Mouse (Mus musculus) forebrain, embryonic 16.5 days (tissue): ENCODE measurements around the gene Rnf128. TPM values are rescaled to one million over a fixed set of nuclear protein-coding genes. Genes with fewer than 3 reads are reported as not detected.
"Not testable (repeated sequence)": the region's sequence is repeated elsewhere in the genome, so short reads cannot be mapped to it uniquely, and the experiment has no call there.

Source experiments
- ATAC-seq: fragments of 200-750 bp; cut with Nextera tagmentation; 2 replicates; pipeline ENCODE4 v1.8.0; 2017; ENCODE audit warnings: mild to moderate bottlenecking, moderate library complexity
- H3K27ac ChIP-seq: fragments of 300-500 bp; sonication (generic); 2 replicates; pipeline ENCODE4 v1.5.1; 2014; ENCODE audit warnings: low read length, control low read depth
- H3K27me3 ChIP-seq: fragments of 300-500 bp; sonication (generic); replicated peaks from 2 replicates; pipeline ENCODE4 v1.6.1; 2014; ENCODE audit warnings: low read length; ENCODE audit not compliant: control insufficient read depth, insufficient read depth
- H3K36me3 ChIP-seq: fragments of 300-500 bp; sonication (generic); 2 replicates; pipeline ENCODE4 v1.6.1; 2014; ENCODE audit not compliant: control insufficient read depth, insufficient read depth
- H3K4me1 ChIP-seq: fragments of 300-500 bp; sonication (generic); replicated peaks from 2 replicates; pipeline ENCODE4 v1.6.1; 2014; ENCODE audit warnings: low read length; ENCODE audit not compliant: control insufficient read depth, insufficient read depth
- H3K4me2 ChIP-seq: fragments of 300-500 bp; sonication (generic); 2 replicates; pipeline ENCODE4 v1.6.1; 2014; ENCODE audit warnings: mild to moderate bottlenecking, low read length, control low read depth
- H3K4me3 ChIP-seq: fragments of 300-500 bp; sonication (generic); replicated peaks from 2 replicates; pipeline ENCODE4 v1.5.1; 2014; ENCODE audit warnings: mild to moderate bottlenecking, low read length, control low read depth
- H3K9ac ChIP-seq: fragments of 300-500 bp; sonication (generic); replicated peaks from 2 replicates; pipeline ENCODE4 v1.6.1; 2014; ENCODE audit warnings: low read depth, low read length, control low read depth
- H3K9me3 ChIP-seq: fragments of 300-500 bp; sonication (generic); 2 replicates; pipeline ENCODE4 v1.6.1; 2016; ENCODE audit warnings: low read length; ENCODE audit not compliant: control insufficient read depth
- WGBS: fragments of 180-500 bp; shearing (Covaris S2); extraction: QIAGEN DNeasy Blood & Tissue Kit; methylation state at CpG from one replicate; pipeline ENCODE4 v1.1.7; 2014; 5-methylcytosine and 5-hydroxymethylcytosine counted together
- polyA plus RNA-seq: library from polyadenylated mRNA; unstranded; fragments of >200 nt; fragmentation: Nextera tagmentation; extraction: Ambion mirVana; gene quantifications from 2 replicates; pipeline ENCODE4 v1.2.1, GENCODE M21; 2015

Gene Rnf128
- polyA plus RNA-seq, 1 experiment from 2014 or later: 4.1 TPM

DNA sequence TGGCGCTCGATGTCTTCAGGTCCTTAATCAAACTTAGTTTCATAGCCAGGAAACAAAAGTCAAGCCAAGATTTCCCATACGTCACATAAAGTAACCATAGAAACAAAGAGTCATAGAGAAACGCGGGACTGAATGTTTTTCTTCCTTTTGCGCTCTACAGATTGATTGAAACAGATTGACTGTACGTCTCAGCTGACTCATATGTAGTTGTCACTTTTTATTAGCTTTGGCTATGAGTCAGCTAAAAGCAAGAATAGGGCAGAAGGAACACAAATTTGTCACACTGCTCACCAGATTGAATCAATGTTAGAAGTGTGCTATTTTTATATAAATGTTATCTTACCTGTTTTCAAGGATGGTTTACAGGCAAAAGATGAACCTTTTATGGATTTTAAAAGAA, 19.4 kb upstream of the Rnf128 start:
- no peaks in the 10 kb centered on the region for H3K27me3 ChIP-seq
- no peak overlapping the region for H3K27ac ChIP-seq
- H3K4me3 ChIP-seq: no peak overlapping the region
- no peak for ATAC-seq
- WGBS: 76% methylated on average over 7 of the region's 7 CpGs
- no peak overlapping the region for H3K4me2 ChIP-seq
- H3K4me1 ChIP-seq: no peaks in the 10 kb centered on the region
- H3K9me3 ChIP-seq: no peaks in the 10 kb centered on the region
- H3K9ac ChIP-seq: no peak overlapping the region
- H3K36me3 ChIP-seq: no peaks in the 10 kb centered on the region

DNA sequence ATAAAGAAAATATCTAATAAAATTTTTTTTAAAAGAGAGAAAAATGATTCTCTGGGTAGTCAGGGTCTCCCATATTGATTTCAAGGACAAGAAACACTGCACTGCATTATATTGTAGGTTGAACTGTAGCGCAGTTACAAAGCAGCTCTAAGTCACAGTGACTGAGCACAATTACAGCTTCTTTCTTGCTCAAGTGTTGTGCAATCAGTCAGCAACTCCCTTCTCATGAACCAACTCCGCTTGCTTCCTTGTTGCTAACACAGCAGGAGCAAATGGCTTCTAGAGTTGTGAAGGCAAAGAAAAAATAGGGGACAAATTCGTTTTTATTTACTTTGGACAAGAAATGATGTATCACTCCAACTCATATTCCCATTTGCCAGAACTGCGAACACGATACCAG, 12.7 kb upstream of the Rnf128 start:
- no peak overlapping the region for H3K4me3 ChIP-seq
- WGBS: 76% methylated on average over 5 of the region's 5 CpGs
- no peak overlapping the region for H3K4me2 ChIP-seq
- H3K36me3 ChIP-seq: no peaks in the 10 kb centered on the region
- H3K27ac ChIP-seq: no peak overlapping the region
- H3K27me3 ChIP-seq: no peaks in the 10 kb centered on the region
- no peaks in the 10 kb centered on the region for H3K9me3 ChIP-seq
- ATAC-seq: no peak
- no peak overlapping the region for H3K9ac ChIP-seq
- H3K4me1 ChIP-seq: no peaks in the 10 kb centered on the region

- no peak for ATAC-seq
- no peaks in the 10 kb centered on the region for H3K9me3 ChIP-seq
- H3K27me3 ChIP-seq: no peaks in the 10 kb centered on the region
- no peak overlapping the region for H3K4me3 ChIP-seq
- H3K36me3 ChIP-seq: no peaks in the 10 kb centered on the region
- H3K4me1 ChIP-seq: no peaks in the 10 kb centered on the region
- no peak overlapping the region for H3K9ac ChIP-seq
- H3K27ac ChIP-seq: no peak overlapping the region
- H3K4me2 ChIP-seq: no peak overlapping the region
- WGBS: 84% methylated on average over 2 of the region's 2 CpGs
Measured at GRCm38 (mm10) chrX:139552090-139552489, 11.0 kb upstream of the Rnf128 start.

GRCm38 (mm10) chrX:139562255-139562924, 726 bp upstream of the Rnf128 start:
- no peaks in the 10 kb centered on the region for H3K4me1 ChIP-seq
- no peaks in the 10 kb centered on the region for H3K36me3 ChIP-seq
- H3K9me3 ChIP-seq: no peaks in the 10 kb centered on the region
- H3K9ac ChIP-seq: no peak overlapping the region
- H3K4me3 ChIP-seq: no peak overlapping the region
- no peak for ATAC-seq
- H3K27ac ChIP-seq: no peak overlapping the region
- WGBS: 76% methylated on average over 5 of the region's 5 CpGs
- H3K27me3 ChIP-seq: no peaks in the 10 kb centered on the region
- no peak overlapping the region for H3K4me2 ChIP-seq

DNA sequence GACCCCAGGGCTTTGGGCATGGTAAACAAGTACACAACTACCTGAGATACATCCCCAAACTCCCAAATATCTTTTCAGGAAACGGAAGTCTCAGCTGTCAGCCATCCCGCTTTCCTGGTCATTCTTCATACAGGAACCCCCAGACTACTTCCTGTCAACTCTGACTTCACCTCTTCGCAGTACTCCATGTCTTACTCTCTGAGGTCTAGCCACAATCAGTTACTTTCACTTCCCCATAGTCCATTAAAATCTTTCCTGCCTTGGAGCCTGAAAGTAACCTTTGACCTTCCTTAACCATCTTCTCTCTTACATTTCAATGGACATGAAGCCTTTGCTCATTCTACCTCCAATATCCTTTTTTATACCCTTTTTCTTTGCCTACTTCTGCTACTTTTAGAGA, 6.9 kb downstream of the Rnf128 start:
- Histone ChIP-seq H3K27ac (no peak overlapping the region), H3K4me1 (no peaks in the 10 kb centered on the region), H3K36me3 (no peaks in the 10 kb centered on the region), H3K4me3 (no peak overlapping the region), H3K9ac (no peak overlapping the region), H3K4me2 (no peak overlapping the region), H3K27me3 (no peaks in the 10 kb centered on the region), H3K9me3 (no peaks in the 10 kb centered on the region)
- 83% methylated on average over 3 of the region's 3 CpGs for WGBS
- ATAC-seq: no peak

GRCm38 (mm10) chrX:139578649-139579278, 15.6 kb downstream of the Rnf128 start:
- 78% methylated on average over 6 of the region's 6 CpGs for WGBS

DNA sequence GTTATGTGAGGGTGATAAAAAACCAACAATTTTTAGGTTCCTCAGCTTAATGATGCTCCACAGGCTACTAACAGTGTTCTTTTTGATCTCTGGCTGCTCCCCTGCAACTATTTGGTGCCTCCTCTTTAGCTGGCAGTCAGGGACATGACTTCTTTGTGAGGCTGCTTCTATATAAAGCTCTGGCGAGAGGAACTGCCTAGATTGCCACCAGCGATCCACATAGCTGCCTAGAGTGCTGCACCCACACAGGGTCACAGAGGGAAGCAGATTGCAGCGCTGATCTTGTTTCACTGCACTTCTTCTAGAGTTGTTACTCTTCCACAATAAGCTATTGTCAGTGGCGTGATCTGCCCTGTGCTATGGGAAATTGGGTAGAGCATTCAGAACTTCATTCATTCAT, 20.5 kb downstream of the Rnf128 start:
- H3K27me3 ChIP-seq: no peaks in the 10 kb centered on the region
- no peaks in the 10 kb centered on the region for H3K36me3 ChIP-seq
- 45% methylated on average over 4 of the region's 4 CpGs for WGBS
- H3K4me2 ChIP-seq: no peak overlapping the region
- H3K9me3 ChIP-seq: no peaks in the 10 kb centered on the region
- H3K4me1 ChIP-seq: no peaks in the 10 kb centered on the region
- no peak for ATAC-seq
- H3K4me3 ChIP-seq: no peak overlapping the region
- H3K27ac ChIP-seq: no peak overlapping the region
- no peak overlapping the region for H3K9ac ChIP-seq

More at GRCm38 (mm10) chrX:139578649-139579278, 15.6 kb downstream of the Rnf128 start:
- no peak overlapping the region for H3K4me2 ChIP-seq
- H3K36me3 ChIP-seq: no peaks in the 10 kb centered on the region
- no peak for ATAC-seq
- no peaks in the 10 kb centered on the region for H3K9me3 ChIP-seq
- H3K4me1 ChIP-seq: no peaks in the 10 kb centered on the region
- H3K27ac ChIP-seq: no peak overlapping the region
- H3K4me3 ChIP-seq: no peak overlapping the region
- no peak overlapping the region for H3K9ac ChIP-seq
- H3K27me3 ChIP-seq: no peaks in the 10 kb centered on the region

DNA sequence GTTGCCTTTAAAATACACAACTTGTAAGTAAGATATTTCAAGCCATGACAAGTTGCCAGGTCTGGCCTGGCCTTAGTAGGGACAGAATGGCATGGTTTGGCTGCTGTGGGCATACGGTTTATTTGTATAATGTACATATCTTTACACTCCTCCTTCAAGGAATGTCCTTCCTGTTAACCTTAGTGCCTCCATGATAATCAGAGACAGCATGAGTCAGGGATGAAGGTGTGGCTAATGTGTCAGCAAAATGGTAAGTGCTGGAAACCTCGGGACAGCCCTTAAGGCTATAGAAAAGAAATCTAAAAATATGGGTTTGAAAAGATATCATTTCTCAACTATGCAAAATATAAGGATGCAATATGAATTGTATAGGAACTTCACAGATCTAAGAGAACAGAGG, 23.6 kb downstream of the Rnf128 start:
- not testable (repeated sequence) for H3K27me3 ChIP-seq, H3K4me2 ChIP-seq, ATAC-seq, H3K9ac ChIP-seq, H3K4me3 ChIP-seq, H3K9me3 ChIP-seq, H3K4me1 ChIP-seq, H3K36me3 ChIP-seq, H3K27ac ChIP-seq
- WGBS: 85% methylated on average over 2 of the region's 2 CpGs

DNA sequence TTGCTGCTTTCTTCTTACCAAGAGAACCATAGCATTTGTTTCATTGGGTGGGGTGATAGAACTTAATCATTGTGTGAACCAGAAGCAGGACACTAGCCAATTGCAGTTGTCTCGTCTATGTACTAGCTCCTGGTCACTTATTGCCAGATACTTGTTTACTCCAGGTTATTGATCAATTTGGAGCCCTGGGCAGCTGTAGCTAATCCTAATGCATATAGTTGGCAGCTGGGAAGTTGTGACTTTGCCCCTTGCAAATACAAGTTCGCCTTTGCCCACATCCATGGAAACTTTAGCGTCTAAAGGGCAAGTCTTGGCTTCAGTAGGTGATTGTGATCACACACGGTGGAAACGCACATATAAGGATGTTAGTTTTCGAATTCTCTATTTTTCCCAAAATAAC, 33.3 kb downstream of the Rnf128 start:
- ATAC-seq: no peak
- Histone ChIP-seq H3K9me3 (no peaks in the 10 kb centered on the region), H3K27ac (no peak overlapping the region), H3K4me3 (no peak overlapping the region), H3K4me1 (no peaks in the 10 kb centered on the region), H3K4me2 (no peak overlapping the region), H3K9ac (no peak overlapping the region), H3K27me3 (no peaks in the 10 kb centered on the region), H3K36me3 (no peaks in the 10 kb centered on the region)
- 82% methylated on average over 6 of the region's 6 CpGs for WGBS
